Comparison of ENCODE assay signal across 8 mouse cellular contexts in the genomic region with DNA sequence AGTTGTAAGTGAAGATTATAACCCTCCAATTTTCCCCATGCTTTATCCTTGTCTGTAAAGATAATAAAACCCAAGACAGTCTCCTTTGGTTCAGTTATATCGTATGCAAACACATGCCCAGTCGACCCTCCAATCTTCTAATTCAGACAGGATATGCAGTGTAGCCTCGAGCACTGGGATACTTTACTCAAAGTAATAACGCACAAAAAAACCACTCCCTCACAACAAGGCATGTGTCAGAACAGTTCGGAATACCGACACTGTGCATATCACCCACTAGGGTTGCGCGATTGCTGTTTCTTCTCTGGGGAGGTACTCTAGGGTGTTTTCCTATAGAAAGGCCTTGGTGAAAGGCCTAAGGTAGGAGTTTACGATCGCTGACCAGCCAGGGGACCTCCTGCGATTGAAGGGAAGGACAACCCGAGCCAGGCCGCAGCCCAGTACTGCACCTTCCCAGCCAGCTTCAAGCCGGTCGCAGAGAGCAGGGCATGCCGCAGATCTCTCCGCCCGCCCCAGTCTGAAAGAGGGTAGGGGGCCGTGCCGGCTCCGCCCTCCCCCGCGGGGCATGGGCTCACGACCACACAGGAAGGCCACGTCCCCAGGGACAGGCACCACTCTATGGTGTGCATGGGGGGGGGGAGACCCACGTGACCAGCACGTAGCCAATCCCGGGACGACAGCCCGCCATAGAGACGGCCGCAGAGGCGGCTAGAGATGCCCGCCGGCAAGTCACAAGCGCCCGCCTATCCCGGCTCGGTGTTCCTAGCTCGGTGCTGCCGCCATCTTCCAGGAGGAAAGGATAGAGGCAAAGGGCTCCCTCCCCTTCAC. TPM values are rescaled to one million over a fixed set of nuclear protein-coding genes. Genes with fewer than 3 reads are reported as not detected.
DNase-seq lines count a peak whose midpoint lies in the region; ATAC-seq and TF ChIP-seq lines count a peak whose summit lies in the region.

No protein-coding gene starts in this region.

- peaks cover 3% of the 10 kb centered on the region; the same call in 1 of the 2 replicates for H3K4me1 ChIP-seq in embryonic facial prominence, embryonic 14.5 days (ENCODE audit: control insufficient read depth, insufficient read depth, low read length)
- peaks cover 1% of the 10 kb centered on the region; the same call in 1 of the 2 replicates for H3K4me1 ChIP-seq in heart, adult 2 months (ENCODE audit: control insufficient read depth, insufficient read depth, low read length)
- peaks cover 12% of the 10 kb centered on the region for H3K4me1 ChIP-seq in limb, embryonic 13.5 days
- H3K4me1 ChIP-seq in midbrain, embryonic 16.5 days (ENCODE audit: control insufficient read depth, insufficient read depth, low read length): peaks cover 17% of the 10 kb centered on the region

- peak; percentile 67; the same call in 1 of the 2 replicates for TF ChIP-seq POLR2A in heart, adult 2 months (IDR thresholded peaks at IDR 0.05; ENCODE audit: insufficient read depth, low read depth, low read length)

- H3K36me3 ChIP-seq in embryonic facial prominence, embryonic 14.5 days (ENCODE audit: control insufficient read depth, insufficient read depth, low read length): 0 out of 2 replicates have a peak, but pooled peaks cover 4% of the 10 kb centered on the region
- H3K36me3 ChIP-seq in heart, adult 2 months (ENCODE audit: control insufficient read depth, insufficient read depth, low read length): peaks cover 11% of the 10 kb centered on the region; the same call in 1 of the 2 replicates
- 0 out of 2 replicates have a peak, but pooled peaks cover 3% of the 10 kb centered on the region for H3K36me3 ChIP-seq in limb, embryonic 13.5 days
- no peaks in the 10 kb centered on the region for H3K36me3 ChIP-seq in midbrain, embryonic 16.5 days (ENCODE audit: control insufficient read depth, insufficient read depth, low read length)

- ATAC-seq in embryonic facial prominence, embryonic 14.5 days (ENCODE audit: low read depth): peak; percentile 97
- ATAC-seq in limb, embryonic 13.5 days (ENCODE audit: low FRiP score, low read depth): peak; percentile 96
- peak; percentile 97 for ATAC-seq in midbrain, embryonic 16.5 days

- peak overlapping the region; percentile 92 for H3K4me3 ChIP-seq in embryonic facial prominence, embryonic 14.5 days (ENCODE audit: low read depth, low read length)
- H3K4me3 ChIP-seq in heart, adult 2 months: peak overlapping the region; percentile 90
- H3K4me3 ChIP-seq in limb, embryonic 13.5 days: peak overlapping the region; percentile 71
- H3K4me3 ChIP-seq in midbrain, embryonic 16.5 days (ENCODE audit: low read depth, low read length): peak overlapping the region; percentile 87

- H3K27me3 ChIP-seq in embryonic facial prominence, embryonic 14.5 days (replicated peaks; ENCODE audit: control insufficient read depth, insufficient read depth, low read length): no peaks in the 10 kb centered on the region
- H3K27me3 ChIP-seq in heart, adult 2 months (ENCODE audit: control insufficient read depth, insufficient read depth, low read length): no peaks in the 10 kb centered on the region
- no peaks in the 10 kb centered on the region for H3K27me3 ChIP-seq in limb, embryonic 13.5 days
- H3K27me3 ChIP-seq in midbrain, embryonic 16.5 days (ENCODE audit: control insufficient read depth, insufficient read depth, low read depth, low read length): no peaks in the 10 kb centered on the region

- 0% methylated on average over 15 of the region's 41 CpGs for WGBS in embryonic facial prominence, embryonic 14.5 days
- under 1% methylated on average over 40 of the region's 41 CpGs for WGBS in heart, adult 2 months
- under 1% methylated on average over 37 of the region's 41 CpGs for WGBS in limb, embryonic 13.5 days
- WGBS in midbrain, embryonic 16.5 days: under 1% methylated on average over 40 of the region's 41 CpGs

- no peaks in the 10 kb centered on the region for H3K9me3 ChIP-seq in embryonic facial prominence, embryonic 14.5 days (ENCODE audit: control insufficient read depth, low read length)
- no peaks in the 10 kb centered on the region for H3K9me3 ChIP-seq in limb, embryonic 13.5 days
- no peaks in the 10 kb centered on the region for H3K9me3 ChIP-seq in midbrain, embryonic 16.5 days (replicated peaks; ENCODE audit: control insufficient read depth, low read length, poor library complexity, severe bottlenecking)

- peak overlapping the region; percentile 92 for H3K9ac ChIP-seq in embryonic facial prominence, embryonic 14.5 days (ENCODE audit: low read depth, low read length)
- peak overlapping the region; percentile 93 for H3K9ac ChIP-seq in heart, adult 2 months (ENCODE audit: low read depth, low read length)
- peak overlapping the region; percentile 87 for H3K9ac ChIP-seq in limb, embryonic 13.5 days
- peak overlapping the region; percentile 92 for H3K9ac ChIP-seq in midbrain, embryonic 16.5 days (ENCODE audit: low read depth, low read length)

- TF ChIP-seq CTCF in heart, adult 2 months (IDR thresholded peaks at IDR 0.05): peak; percentile 73

- peak; percentile 93 for DNase-seq in 3T3-L1 (ENCODE audit: low read depth, low spot score)
- peak; percentile 96 to 98 for DNase-seq in adrenal gland, postnatal 4 days (ENCODE audit: low spot score in 2 of 2)
- DNase-seq in embryonic facial prominence, embryonic 14.5 days (ENCODE audit: low spot score): peak; percentile 99
- DNase-seq in heart, adult 2 months: peak; percentile 98 to 99
- peak; percentile 98 to 99 for DNase-seq in kidney, adult 8-10 months
- DNase-seq in spleen, postnatal 14 days (ENCODE audit: low spot score in 2 of 2): peak; percentile 95

- TF ChIP-seq EP300 in heart, adult 2 months (IDR thresholded peaks at IDR 0.05; ENCODE audit: insufficient read depth, low read depth, low read length): peak; percentile 44; the same call in 1 of the 2 replicates

- H3K27ac ChIP-seq in embryonic facial prominence, embryonic 14.5 days (replicated peaks; ENCODE audit: low read depth, low read length): peak overlapping the region; percentile 95
- H3K27ac ChIP-seq in heart, adult 2 months: peak overlapping the region; percentile 98
- H3K27ac ChIP-seq in limb, embryonic 13.5 days: peak overlapping the region; percentile 91
- peak overlapping the region; percentile 97 for H3K27ac ChIP-seq in midbrain, embryonic 16.5 days (ENCODE audit: low read length)

- peak overlapping the region; percentile 63 for H3K4me2 ChIP-seq in embryonic facial prominence, embryonic 14.5 days (ENCODE audit: low read depth, low read length)
- H3K4me2 ChIP-seq in limb, embryonic 13.5 days (replicated peaks): peak overlapping the region; percentile 67
- peak overlapping the region; percentile 54 for H3K4me2 ChIP-seq in midbrain, embryonic 16.5 days (ENCODE audit: low read length)

- intact Hi-C loops in heart, adult 2 months (cut with DNase I): loop anchor here (1.0 to 10.0 kb wide), 7 partner anchors 33 to 543 kb away; partner anchors contain the start of genes Capn10, Ing5, Pask and Ppp1r7

- H3K79me2 ChIP-seq in heart, adult 2 months (replicated peaks; ENCODE audit: control insufficient read depth, insufficient read depth, low read length): peaks cover 8% of the 10 kb centered on the region

RNA-seq across cellular contexts. Expression of gene Hdlbp, which starts 0.6 kb away (rescaled TPM):
- total RNA-seq in adrenal gland, postnatal 4 days (2021): 100 to 1,000 TPM; 306 to 308 TPM
- polyA plus RNA-seq in embryonic facial prominence, embryonic 14.5 days (2014; fragmentation: Nextera tagmentation; extraction: Ambion mirVana): 188 and 194 TPM in 2 replicates
- total RNA-seq in heart, adult 2 months (2021): 100 to 1,000 TPM; 507 to 604 TPM
- polyA plus RNA-seq in heart, adult 2 months (2012; rRNA removed): 131 and 247 TPM in 2 replicates
- polyA plus RNA-seq in limb, embryonic 13.5 days (2015; fragmentation: Nextera tagmentation; extraction: Ambion mirVana): 185 and 201 TPM in 2 replicates
- polyA plus RNA-seq in midbrain, embryonic 16.5 days (2015; fragmentation: Nextera tagmentation; extraction: Ambion mirVana): 53.5 and 66.7 TPM in 2 replicates

RNA-seq across cellular contexts. Expression of gene Farp2, which starts 33.9 kb away (rescaled TPM):
- 10 to 100 TPM; 19.3 to 22.9 TPM for total RNA-seq in adrenal gland, postnatal 4 days (2021)
- 10.0 and 12.6 TPM in 2 replicates for polyA plus RNA-seq in embryonic facial prominence, embryonic 14.5 days (2014; fragmentation: Nextera tagmentation; extraction: Ambion mirVana)
- total RNA-seq in heart, adult 2 months (2021): 10 to 100 TPM; 18.5 to 21.5 TPM
- polyA plus RNA-seq in heart, adult 2 months (2012; rRNA removed): 6.6 and 13.0 TPM in 2 replicates
- 7.0 and 8.0 TPM in 2 replicates for polyA plus RNA-seq in limb, embryonic 13.5 days (2015; fragmentation: Nextera tagmentation; extraction: Ambion mirVana)
- polyA plus RNA-seq in midbrain, embryonic 16.5 days (2015; fragmentation: Nextera tagmentation; extraction: Ambion mirVana): 3.8 and 4.4 TPM in 2 replicates

Comparison
In these comparisons a context has a peak if more than half of its experiments do, and no peak if none do; other contexts are left out.
1. Peak in every context shown above with its lines: DNase-seq, ATAC-seq, H3K4me3 ChIP-seq and H3K27ac ChIP-seq.